Mouse (Mus musculus) liver, embryonic 12.5 days (tissue): ENCODE measurements at regions not wholly inside any gene's neighbourhood (a gene's known extent, or its start where the extent isn't known, plus 50 kb on each side); places are given as distances from the start of the nearest gene placed in this dataset.

ENCODE experiments used
- ATAC-seq: fragments of 200-750 bp; cut with Nextera tagmentation; 2 replicates; pipeline ENCODE4 v1.8.0; 2017; ENCODE audit warnings: moderate number of reproducible peaks, mild to moderate bottlenecking, moderate library complexity
- H3K27ac ChIP-seq: fragments of 300-500 bp; sonication (generic); 2 replicates; pipeline ENCODE4 v1.5.1; 2016; ENCODE audit warnings: mild to moderate bottlenecking
- H3K27me3 ChIP-seq: fragments of 300-500 bp; sonication (generic); replicated peaks from 2 replicates; pipeline ENCODE4 v1.6.1; 2016; ENCODE audit warnings: mild to moderate bottlenecking, moderate library complexity
- H3K36me3 ChIP-seq: fragments of 300-500 bp; sonication (generic); 2 replicates; pipeline ENCODE4 v1.6.1; 2016; ENCODE audit warnings: mild to moderate bottlenecking, moderate library complexity
- H3K4me1 ChIP-seq: fragments of 300-500 bp; sonication (generic); 2 replicates; pipeline ENCODE4 v1.6.1; 2016
- H3K4me2 ChIP-seq: fragments of 300-500 bp; sonication (generic); 2 replicates; pipeline ENCODE4 v1.6.1; 2016; ENCODE audit warnings: mild to moderate bottlenecking, moderate library complexity
- H3K4me3 ChIP-seq: fragments of 300-500 bp; sonication (generic); 2 replicates; pipeline ENCODE4 v1.5.1; 2016; ENCODE audit warnings: mild to moderate bottlenecking, moderate library complexity
- H3K9ac ChIP-seq: fragments of 300-500 bp; sonication (generic); 2 replicates; pipeline ENCODE4 v1.6.1; 2016; ENCODE audit warnings: mild to moderate bottlenecking, moderate library complexity
- H3K9me3 ChIP-seq: fragments of 300-500 bp; sonication (generic); replicated peaks from 2 replicates; pipeline ENCODE4 v1.6.1; 2016; ENCODE audit warnings: mild to moderate bottlenecking, moderate library complexity
- WGBS: fragments of 180-500 bp; shearing (Covaris S2); methylation state at CpG from one replicate; pipeline ENCODE4 v1.1.7; 2016; ENCODE audit not compliant: insufficient replicate concordance; 5-methylcytosine and 5-hydroxymethylcytosine counted together

DNA sequence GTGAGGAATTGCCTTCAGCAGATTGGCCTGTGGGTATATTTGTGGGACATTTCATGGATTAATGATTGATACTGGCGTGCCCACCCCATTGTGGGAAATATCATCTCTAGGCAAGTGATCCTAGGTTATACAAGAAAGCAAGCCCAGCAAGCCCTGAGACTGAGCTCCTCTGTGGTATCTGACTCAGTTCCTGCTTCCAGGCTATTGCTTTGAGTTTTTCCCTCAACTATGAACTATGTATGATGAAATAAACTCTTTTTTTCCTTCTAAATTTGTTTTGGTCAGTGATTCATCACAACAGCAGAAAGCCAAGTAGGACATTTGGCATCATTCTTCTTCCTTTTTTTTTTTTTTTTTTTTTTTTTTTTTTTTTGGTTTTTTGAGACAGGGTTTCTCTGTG is 119.8 kb downstream of the Tbr1 start:
- no peak overlapping the region for H3K9ac ChIP-seq
- no peak overlapping the region for H3K4me2 ChIP-seq
- H3K27ac ChIP-seq, result no peak overlapping the region
- no peaks in the 10 kb centered on the region for H3K9me3 ChIP-seq
- no peaks in the 10 kb centered on the region for H3K4me1 ChIP-seq
- no peak for ATAC-seq
- WGBS, result 39% methylated on average over 1 of the region's 1 CpGs
- H3K27me3 ChIP-seq, result no peaks in the 10 kb centered on the region
- no peaks in the 10 kb centered on the region for H3K36me3 ChIP-seq
- no peak overlapping the region for H3K4me3 ChIP-seq

DNA sequence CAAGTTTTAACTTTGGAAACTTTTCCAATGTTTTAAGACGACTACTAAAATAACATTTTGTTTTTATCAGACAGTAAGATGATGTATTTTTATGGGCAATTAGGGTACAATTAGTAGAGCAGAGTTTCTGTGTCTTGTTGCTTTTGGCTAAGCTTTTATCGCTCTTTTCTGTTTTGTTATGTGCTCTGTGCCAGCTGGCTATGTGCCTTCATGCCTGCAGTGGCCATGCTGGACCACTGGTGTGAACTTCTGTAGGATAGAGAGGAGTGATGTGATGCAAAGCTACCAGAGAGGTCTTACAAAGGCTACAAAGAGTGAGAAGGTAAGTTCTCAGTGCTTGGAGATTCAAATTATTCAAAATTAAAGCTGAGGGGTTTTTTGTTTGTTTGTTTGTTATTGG is 108.0 kb upstream of the Slc4a10 start:
- H3K4me1 ChIP-seq, result no peaks in the 10 kb centered on the region
- no peak overlapping the region for H3K4me3 ChIP-seq
- no peak overlapping the region for H3K4me2 ChIP-seq
- no peaks in the 10 kb centered on the region for H3K9me3 ChIP-seq
- no peak overlapping the region for H3K9ac ChIP-seq
- H3K27me3 ChIP-seq, result no peaks in the 10 kb centered on the region
- H3K27ac ChIP-seq, result no peak overlapping the region
- WGBS, result 56% methylated on average over 2 of the region's 2 CpGs
- H3K36me3 ChIP-seq, result no peaks in the 10 kb centered on the region
- ATAC-seq, result no peak

DNA sequence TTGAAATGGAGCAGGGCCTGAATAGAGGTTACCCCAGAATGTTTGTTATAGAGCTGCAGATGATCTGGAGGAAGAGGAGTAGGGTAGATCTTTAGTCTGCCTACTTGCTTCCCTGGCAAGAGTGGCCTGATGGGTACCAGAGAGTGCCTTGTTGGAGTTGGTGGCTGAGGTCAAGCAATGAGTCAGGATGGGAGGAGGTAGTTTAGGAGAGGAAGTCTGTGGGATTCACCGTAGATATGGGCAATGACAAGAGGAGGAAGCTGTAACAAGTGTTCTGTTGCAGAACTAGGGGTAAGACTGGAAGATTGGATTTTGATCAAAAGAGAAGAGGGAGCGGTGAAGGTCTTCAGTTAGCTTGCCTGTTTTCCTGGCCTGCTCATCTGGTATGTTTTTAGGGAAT is 80.3 kb upstream of the Slc4a10 start:
- WGBS, result 38% methylated on average over 2 of the region's 2 CpGs
- no peak for ATAC-seq

DNA sequence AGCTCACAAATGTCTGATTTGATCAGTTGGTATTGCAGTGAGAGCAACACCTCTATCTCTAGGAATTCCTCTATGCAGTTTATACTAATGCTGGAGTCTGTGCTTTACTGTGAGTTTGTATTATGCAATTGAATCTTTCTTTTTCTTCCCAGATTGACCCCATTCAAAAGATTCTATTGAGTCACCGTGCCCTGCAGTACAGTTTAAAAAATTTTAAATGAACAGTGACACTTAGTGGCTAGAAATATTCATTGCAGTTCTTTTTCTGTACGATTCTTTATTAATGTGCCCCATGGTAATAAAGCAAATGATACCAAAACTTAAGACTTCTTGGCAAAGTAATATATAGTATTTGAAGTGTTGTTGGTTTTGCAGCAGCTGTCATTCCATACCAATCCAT is 78.5 kb upstream of the Slc4a10 start:
- Histone ChIP-seq H3K9ac (no peak overlapping the region), H3K27me3 (no peaks in the 10 kb centered on the region), H3K27ac (no peak overlapping the region), H3K4me1 (no peaks in the 10 kb centered on the region), H3K36me3 (no peaks in the 10 kb centered on the region), H3K4me2 (no peak overlapping the region), H3K4me3 (no peak overlapping the region), H3K9me3 (no peaks in the 10 kb centered on the region)
- ATAC-seq, result no peak
- WGBS, result 18% methylated on average over 2 of the region's 2 CpGs

More for the DNA sequence above, 80.3 kb upstream of the Slc4a10 start:
- no peak overlapping the region for H3K27ac ChIP-seq
- no peaks in the 10 kb centered on the region for H3K27me3 ChIP-seq
- H3K4me2 ChIP-seq, result no peak overlapping the region
- no peak overlapping the region for H3K9ac ChIP-seq
- no peaks in the 10 kb centered on the region for H3K36me3 ChIP-seq
- no peaks in the 10 kb centered on the region for H3K4me1 ChIP-seq
- H3K9me3 ChIP-seq, result no peaks in the 10 kb centered on the region
- H3K4me3 ChIP-seq, result no peak overlapping the region

DNA sequence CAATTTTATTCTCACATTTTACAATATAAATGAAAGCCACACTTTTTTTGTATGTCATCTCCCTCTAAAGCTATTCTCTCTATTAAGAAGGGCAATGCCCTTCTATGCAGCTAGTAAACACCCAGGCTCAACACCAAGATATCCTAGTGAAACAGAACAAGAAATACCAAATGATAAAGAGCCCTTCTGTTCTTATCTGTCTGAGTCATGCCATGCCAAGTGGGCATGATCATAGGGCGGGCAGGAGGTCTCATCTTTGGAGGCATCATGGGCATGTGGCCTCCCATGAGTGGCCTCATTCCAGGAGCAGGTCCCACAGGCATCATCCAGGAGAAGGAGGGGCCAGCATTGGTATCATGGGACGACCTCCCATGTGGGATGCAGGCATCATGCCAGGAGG is 76.2 kb upstream of the Slc4a10 start:
- Histone ChIP-seq H3K36me3 (no peaks in the 10 kb centered on the region), H3K4me2 (no peak overlapping the region), H3K27ac (no peak overlapping the region), H3K4me3 (no peak overlapping the region), H3K9ac (no peak overlapping the region), H3K27me3 (no peaks in the 10 kb centered on the region), H3K9me3 (no peaks in the 10 kb centered on the region), H3K4me1 (no peaks in the 10 kb centered on the region)
- WGBS, result 34% methylated on average over 2 of the region's 2 CpGs
- peak; percentile 88 for ATAC-seq

DNA sequence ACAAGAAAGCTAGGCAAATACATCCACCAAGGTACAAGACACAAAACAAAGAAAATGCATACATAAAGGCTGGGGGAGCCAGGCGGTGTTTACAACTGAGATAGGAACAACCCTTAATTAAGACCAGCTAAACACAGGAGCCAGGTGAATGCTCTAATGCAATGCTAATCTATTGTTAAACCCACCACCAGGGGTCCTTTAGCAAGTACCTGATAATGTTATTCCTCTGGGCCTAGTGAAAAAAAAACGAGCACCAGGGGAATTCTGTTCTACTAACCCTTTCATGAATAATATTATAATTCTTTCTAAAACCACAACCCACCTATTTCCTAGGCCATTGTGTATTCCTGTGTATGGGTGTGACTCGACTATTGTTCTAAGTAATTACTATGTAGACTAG is 61.5 kb upstream of the Slc4a10 start:
- ATAC-seq, result no peak
- H3K4me2 ChIP-seq, result no peak overlapping the region
- H3K4me1 ChIP-seq, result no peaks in the 10 kb centered on the region
- no peak overlapping the region for H3K9ac ChIP-seq
- H3K27ac ChIP-seq, result no peak overlapping the region
- no peaks in the 10 kb centered on the region for H3K27me3 ChIP-seq
- no peak overlapping the region for H3K4me3 ChIP-seq
- H3K36me3 ChIP-seq, result no peaks in the 10 kb centered on the region
- no peaks in the 10 kb centered on the region for H3K9me3 ChIP-seq
- WGBS, result 49% methylated on average over 3 of the region's 3 CpGs

DNA sequence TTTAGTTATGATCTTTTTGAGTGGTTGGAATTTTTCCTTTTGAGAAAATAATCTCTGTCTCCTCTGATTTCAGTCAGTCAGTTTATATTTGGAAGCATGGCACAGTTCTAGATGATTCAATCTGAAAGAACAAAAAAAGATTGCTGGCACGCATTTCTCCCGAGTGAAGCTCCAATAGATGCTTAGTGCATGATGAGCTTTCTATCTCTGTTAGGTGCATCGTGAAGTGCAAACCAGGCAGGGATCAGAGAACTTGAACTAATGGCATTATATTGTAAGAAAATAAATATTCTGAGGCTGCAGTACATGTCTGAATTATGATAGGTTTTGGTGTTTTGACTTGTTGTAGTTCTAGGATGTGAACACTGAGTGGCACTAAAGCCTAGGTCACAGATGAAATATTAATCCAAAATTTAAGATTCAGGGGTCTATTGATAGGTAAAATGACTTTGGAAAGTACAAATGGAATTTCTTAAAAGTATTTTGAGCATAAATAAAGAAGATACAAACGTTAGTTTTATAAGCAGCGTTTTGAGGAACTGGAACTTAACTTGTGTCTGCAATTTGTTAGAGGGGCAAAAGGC is 59.2 kb upstream of the Slc4a10 start:
- Histone ChIP-seq H3K4me3 (no peak overlapping the region), H3K27ac (no peak overlapping the region), H3K4me1 (no peaks in the 10 kb centered on the region), H3K9ac (no peak overlapping the region), H3K4me2 (no peak overlapping the region), H3K9me3 (no peaks in the 10 kb centered on the region), H3K36me3 (no peaks in the 10 kb centered on the region), H3K27me3 (no peaks in the 10 kb centered on the region)
- ATAC-seq, result no peak
- 39% methylated on average over 5 of the region's 5 CpGs for WGBS
